Mouse (Mus musculus): ENCODE measurements around the gene Ccdc181. TPM values are rescaled to one million over a fixed set of nuclear protein-coding genes. Genes with fewer than 3 reads are reported as not detected.
"Not testable (repeated sequence)": the region's sequence is repeated elsewhere in the genome, so short reads cannot be mapped to it uniquely, and the experiment has no call there.

Gene Ccdc181
- polyA plus RNA-seq (2015; fragmentation: Nextera tagmentation; extraction: Ambion mirVana) = 2.6 and 2.7 TPM in 2 replicates

- peak within 1 kb of the TSS; percentile 62 for H3K9ac ChIP-seq (replicated peaks)
- no peaks in the 10 kb centered on the region for H3K9me3 ChIP-seq (ENCODE audit: low read length)
- peak within 1 kb of the TSS; percentile 53 for H3K4me3 ChIP-seq (ENCODE audit: low read depth, low read length)
- H3K4me1 ChIP-seq (ENCODE audit: insufficient read depth) = peaks cover 6% of the 10 kb centered on the region
- TF ChIP-seq CTCF (IDR thresholded peaks at IDR 0.05; ENCODE audit: low read depth) (0 out of 2 replicates have a peak, but pooled peaks have one; percentile 1), EP300 (IDR thresholded peaks at IDR 0.05; ENCODE audit: low read depth) (no peak)
- H3K27ac ChIP-seq (ENCODE audit: low read depth) = peak within 1 kb of the TSS; percentile 25; the same call in 1 of the 2 replicates
- no peaks in the 10 kb centered on the region for H3K27me3 ChIP-seq (ENCODE audit: insufficient read depth, low read length)
- ATAC-seq (peak; percentile 100), DNase-seq (peak; percentile 96)
- no peaks in the 10 kb centered on the region for H3K36me3 ChIP-seq (replicated peaks; ENCODE audit: insufficient read depth, low read length)
- under 1% methylated on average over 31 of the region's 31 CpGs for WGBS (ENCODE audit: insufficient replicate concordance)
- H3K4me2 ChIP-seq (ENCODE audit: low read depth, low read length) = peak within 1 kb of the TSS; percentile 79
These were observed at the start of gene Ccdc181 for GRCm38 (mm10) chr1:164275455-164275954. Ccdc181 (plus strand) TSS chr1:164275585.

- not testable (repeated sequence) for H3K4me2 ChIP-seq (ENCODE audit: low read depth, low read length); DNase-seq; H3K27ac ChIP-seq (ENCODE audit: low read depth); H3K36me3 ChIP-seq (replicated peaks; ENCODE audit: insufficient read depth, low read length); ATAC-seq; H3K9ac ChIP-seq (replicated peaks); H3K27me3 ChIP-seq (ENCODE audit: insufficient read depth, low read length); H3K4me1 ChIP-seq (ENCODE audit: insufficient read depth); H3K4me3 ChIP-seq (ENCODE audit: low read depth, low read length); H3K9me3 ChIP-seq (ENCODE audit: low read length)
- 84% methylated on average over 2 of the region's 4 CpGs for WGBS (ENCODE audit: insufficient replicate concordance)
These were observed 43.3 kb upstream of the Ccdc181 start for GRCm38 (mm10) chr1:164231937-164232570.

GRCm38 (mm10) chr1:164233447-164233846 is 41.9 kb upstream of the Ccdc181 start:
- no peak for ATAC-seq

GRCm38 (mm10) chr1:164235078-164235477 is 40.3 kb upstream of the Ccdc181 start:
- Histone ChIP-seq H3K9me3 (ENCODE audit: low read length) (no peaks in the 10 kb centered on the region), H3K27me3 (ENCODE audit: insufficient read depth, low read length) (no peaks in the 10 kb centered on the region), H3K4me3 (ENCODE audit: low read depth, low read length) (no peak overlapping the region), H3K4me2 (ENCODE audit: low read depth, low read length) (peak overlapping the region; percentile 40; the same call in 1 of the 2 replicates), H3K36me3 (replicated peaks; ENCODE audit: insufficient read depth, low read length) (no peaks in the 10 kb centered on the region), H3K9ac (replicated peaks) (no peak overlapping the region), H3K27ac (ENCODE audit: low read depth) (peak overlapping the region; percentile 71), H3K4me1 (ENCODE audit: insufficient read depth) (peaks cover 7% of the 10 kb centered on the region; the same call in 1 of the 2 replicates)
- ATAC-seq (peak; percentile 89), DNase-seq (no peak)
- TF ChIP-seq EP300 (IDR thresholded peaks at IDR 0.05; ENCODE audit: low read depth) = no peak
- no peak for TF ChIP-seq CTCF (IDR thresholded peaks at IDR 0.05; ENCODE audit: low read depth)
- 51% methylated on average over 7 of the region's 7 CpGs for WGBS (ENCODE audit: insufficient replicate concordance)

More at GRCm38 (mm10) chr1:164233447-164233846, 41.9 kb upstream of the Ccdc181 start:
- no peak overlapping the region for H3K4me2 ChIP-seq (ENCODE audit: low read depth, low read length)
- H3K27ac ChIP-seq (ENCODE audit: low read depth) = no peak overlapping the region
- no peak overlapping the region for H3K4me3 ChIP-seq (ENCODE audit: low read depth, low read length)
- peaks cover 7% of the 10 kb centered on the region; the same call in 1 of the 2 replicates for H3K4me1 ChIP-seq (ENCODE audit: insufficient read depth)
- no peaks in the 10 kb centered on the region for H3K27me3 ChIP-seq (ENCODE audit: insufficient read depth, low read length)
- 63% methylated on average over 1 of the region's 1 CpGs for WGBS (ENCODE audit: insufficient replicate concordance)
- TF ChIP-seq CTCF (IDR thresholded peaks at IDR 0.05; ENCODE audit: low read depth) (no peak), EP300 (IDR thresholded peaks at IDR 0.05; ENCODE audit: low read depth) (no peak)
- no peak overlapping the region for H3K9ac ChIP-seq (replicated peaks)
- no peaks in the 10 kb centered on the region for H3K36me3 ChIP-seq (replicated peaks; ENCODE audit: insufficient read depth, low read length)
- no peak for DNase-seq
- H3K9me3 ChIP-seq (ENCODE audit: low read length) = no peaks in the 10 kb centered on the region

GRCm38 (mm10) chr1:164236078-164236477 is 39.3 kb upstream of the Ccdc181 start:
- H3K4me3 ChIP-seq (ENCODE audit: low read depth, low read length) = no peak overlapping the region
- peak overlapping the region; percentile 24; the same call in 1 of the 2 replicates for H3K27ac ChIP-seq (ENCODE audit: low read depth)
- no peak for TF ChIP-seq CTCF (IDR thresholded peaks at IDR 0.05; ENCODE audit: low read depth)
- TF ChIP-seq EP300 (IDR thresholded peaks at IDR 0.05; ENCODE audit: low read depth) = no peak
- no peak overlapping the region for H3K9ac ChIP-seq (replicated peaks)
- 55% methylated on average over 7 of the region's 7 CpGs for WGBS (ENCODE audit: insufficient replicate concordance)
- DNase-seq = no peak
- H3K36me3 ChIP-seq (replicated peaks; ENCODE audit: insufficient read depth, low read length) = no peaks in the 10 kb centered on the region
- no peaks in the 10 kb centered on the region for H3K27me3 ChIP-seq (ENCODE audit: insufficient read depth, low read length)
- ATAC-seq = no peak
- no peaks in the 10 kb centered on the region for H3K9me3 ChIP-seq (ENCODE audit: low read length)
- no peak overlapping the region for H3K4me2 ChIP-seq (ENCODE audit: low read depth, low read length)
- peaks cover 7% of the 10 kb centered on the region; the same call in 1 of the 2 replicates for H3K4me1 ChIP-seq (ENCODE audit: insufficient read depth)

GRCm38 (mm10) chr1:164241494-164241893 is 33.9 kb upstream of the Ccdc181 start:
- no peak for ATAC-seq
- no peaks in the 10 kb centered on the region for H3K36me3 ChIP-seq (replicated peaks; ENCODE audit: insufficient read depth, low read length)

More at GRCm38 (mm10) chr1:164241494-164241893, 33.9 kb upstream of the Ccdc181 start:
- TF ChIP-seq EP300 (IDR thresholded peaks at IDR 0.05; ENCODE audit: low read depth) (no peak), CTCF (IDR thresholded peaks at IDR 0.05; ENCODE audit: low read depth) (no peak)
- no peak overlapping the region for H3K27ac ChIP-seq (ENCODE audit: low read depth)
- no peak overlapping the region for H3K9ac ChIP-seq (replicated peaks)
- H3K4me3 ChIP-seq (ENCODE audit: low read depth, low read length) = no peak overlapping the region
- 70% methylated on average over 2 of the region's 2 CpGs for WGBS (ENCODE audit: insufficient replicate concordance)
- H3K4me2 ChIP-seq (ENCODE audit: low read depth, low read length) = no peak overlapping the region
- DNase-seq = no peak
- 0 out of 2 replicates have a peak, but pooled peaks cover under 1% of the 10 kb centered on the region for H3K4me1 ChIP-seq (ENCODE audit: insufficient read depth)
- H3K27me3 ChIP-seq (ENCODE audit: insufficient read depth, low read length) = no peaks in the 10 kb centered on the region
- H3K9me3 ChIP-seq (ENCODE audit: low read length) = no peaks in the 10 kb centered on the region

Measured in liver, postnatal 0 days (tissue).